Mouse (Mus musculus) hindbrain, embryonic 16.5 days (tissue): ENCODE data around the gene Ica1. TPM values are rescaled to one million over a fixed set of nuclear protein-coding genes. Genes with fewer than 3 reads are reported as not detected.
A peak's percentile ranks its signal among the peaks of the same experiment; 100 is the strongest.

ENCODE experiments used
- ATAC-seq: fragments of 200-750 bp; cut with Nextera tagmentation; 2 replicates; pipeline ENCODE4 v1.8.0; 2017; ENCODE audit warnings: moderate TSS enrichment, moderate library complexity
- H3K27ac ChIP-seq: fragments of 300-500 bp; sonication (generic); 2 replicates; pipeline ENCODE4 v1.5.1; 2014; ENCODE audit warnings: low read depth, mild to moderate bottlenecking, control low read depth, low read length, moderate library complexity
- H3K27me3 ChIP-seq: fragments of 300-500 bp; sonication (generic); replicated peaks from 2 replicates; pipeline ENCODE4 v1.6.1; 2014; ENCODE audit warnings: low read length; ENCODE audit not compliant: control insufficient read depth, insufficient read depth
- H3K36me3 ChIP-seq: fragments of 300-500 bp; sonication (generic); 2 replicates; pipeline ENCODE4 v1.6.1; 2014; ENCODE audit warnings: mild to moderate bottlenecking, low read length, moderate library complexity, mixed read lengths; ENCODE audit not compliant: control insufficient read depth, insufficient read depth
- H3K4me1 ChIP-seq: fragments of 300-500 bp; sonication (generic); 2 replicates; pipeline ENCODE4 v1.6.1; 2014; ENCODE audit warnings: low read depth, low read length; ENCODE audit not compliant: control insufficient read depth, insufficient read depth
- H3K4me2 ChIP-seq: fragments of 300-500 bp; sonication (generic); 2 replicates; pipeline ENCODE4 v1.6.1; 2014; ENCODE audit warnings: mild to moderate bottlenecking, low read length, control low read depth, moderate library complexity
- H3K4me3 ChIP-seq: fragments of 300-500 bp; sonication (generic); 2 replicates; pipeline ENCODE4 v1.5.1; 2014; ENCODE audit warnings: mild to moderate bottlenecking, low read length, control low read depth, moderate library complexity
- H3K9ac ChIP-seq: fragments of 300-500 bp; sonication (generic); 2 replicates; pipeline ENCODE4 v1.6.1; 2014; ENCODE audit warnings: low read depth, mild to moderate bottlenecking, control low read depth, low read length, moderate library complexity
- H3K9me3 ChIP-seq: fragments of 300-500 bp; sonication (generic); 2 replicates; pipeline ENCODE4 v1.6.1; 2014; ENCODE audit warnings: mild to moderate bottlenecking, low read length, moderate library complexity; ENCODE audit not compliant: control insufficient read depth
- WGBS: fragments of 180-500 bp; shearing (Covaris S2); extraction: QIAGEN DNeasy Blood & Tissue Kit; methylation state at CpG from one replicate; pipeline ENCODE4 v1.1.7; 2014; 5-methylcytosine and 5-hydroxymethylcytosine counted together
- polyA plus RNA-seq: library from polyadenylated mRNA; unstranded; fragments of >200 nt; fragmentation: Nextera tagmentation; extraction: Ambion mirVana; gene quantifications from 2 replicates; pipeline ENCODE4 v1.2.1, GENCODE M21; 2015

The Ica1 gene
- 75.5 and 81.0 TPM in 2 replicates for polyA plus RNA-seq

DNA sequence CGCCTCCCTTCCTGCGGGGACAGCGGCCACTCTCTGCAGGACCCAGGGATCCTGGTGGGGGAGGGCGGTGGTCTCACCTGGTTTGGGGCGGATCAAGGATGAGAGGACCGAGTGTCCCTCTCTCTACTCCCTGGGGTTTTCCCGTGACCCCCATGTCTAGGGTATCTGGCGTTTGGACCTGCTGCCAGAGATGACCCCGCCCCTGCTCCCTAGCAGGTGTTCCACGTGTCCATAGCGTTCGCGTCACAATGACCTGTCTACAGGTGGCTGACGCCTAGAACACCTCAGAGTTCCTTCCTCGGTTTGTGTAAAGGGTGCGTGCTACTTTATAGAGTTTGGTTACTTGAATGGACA lies at the start of gene Ica1:
Ica1 (minus strand) TSS at position 193 of the 354 bp plus-strand sequence.
- peak within 1 kb of the TSS; percentile 80 for H3K4me2 ChIP-seq
- no peaks in the 10 kb centered on the region for H3K9me3 ChIP-seq
- H3K4me1 ChIP-seq = no peaks in the 10 kb centered on the region
- peak within 1 kb of the TSS; percentile 91 for H3K27ac ChIP-seq
- peak within 1 kb of the TSS; percentile 88 for H3K4me3 ChIP-seq
- peak; percentile 65 for ATAC-seq
- H3K27me3 ChIP-seq = no peaks in the 10 kb centered on the region
- H3K9ac ChIP-seq = peak within 1 kb of the TSS; percentile 92
- no peaks in the 10 kb centered on the region for H3K36me3 ChIP-seq
- under 1% methylated on average over 16 of the region's 16 CpGs for WGBS

DNA sequence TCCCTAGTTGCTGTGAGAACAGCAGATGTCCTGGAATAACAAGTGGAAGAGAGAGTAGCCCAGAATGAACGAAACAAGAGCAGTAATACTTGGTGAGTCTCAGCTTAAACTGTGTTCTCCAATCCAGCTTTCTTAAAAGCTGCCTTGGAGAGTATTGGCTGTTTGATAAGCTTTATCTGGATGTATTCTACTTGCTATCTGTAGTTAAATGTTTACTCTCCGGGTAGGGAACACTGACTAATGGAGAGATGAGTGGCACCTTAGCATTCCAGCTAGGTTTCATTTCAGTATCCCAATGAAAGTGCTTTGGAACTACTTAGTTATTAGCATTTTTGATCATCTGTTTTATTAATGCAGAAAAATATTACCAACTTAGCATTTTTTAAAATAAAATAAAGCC lies 41.6 kb upstream of the Ica1 start:
- no peak overlapping the region for H3K27ac ChIP-seq
- H3K4me1 ChIP-seq = no peaks in the 10 kb centered on the region
- H3K9ac ChIP-seq = no peak overlapping the region
- 85% methylated on average over 2 of the region's 2 CpGs for WGBS
- no peaks in the 10 kb centered on the region for H3K36me3 ChIP-seq
- H3K27me3 ChIP-seq = no peaks in the 10 kb centered on the region
- ATAC-seq = no peak
- no peak overlapping the region for H3K4me3 ChIP-seq
- H3K4me2 ChIP-seq = no peak overlapping the region
- no peaks in the 10 kb centered on the region for H3K9me3 ChIP-seq

GRCm38 (mm10) chr6:8814332-8815002 lies 36.2 kb upstream of the Ica1 start:
- 87% methylated on average over 6 of the region's 6 CpGs for WGBS
- Histone ChIP-seq H3K4me3 (no peak overlapping the region), H3K4me2 (no peak overlapping the region), H3K9me3 (no peaks in the 10 kb centered on the region), H3K27ac (no peak overlapping the region), H3K27me3 (no peaks in the 10 kb centered on the region), H3K36me3 (no peaks in the 10 kb centered on the region), H3K9ac (no peak overlapping the region), H3K4me1 (no peaks in the 10 kb centered on the region)
- ATAC-seq = no peak

DNA sequence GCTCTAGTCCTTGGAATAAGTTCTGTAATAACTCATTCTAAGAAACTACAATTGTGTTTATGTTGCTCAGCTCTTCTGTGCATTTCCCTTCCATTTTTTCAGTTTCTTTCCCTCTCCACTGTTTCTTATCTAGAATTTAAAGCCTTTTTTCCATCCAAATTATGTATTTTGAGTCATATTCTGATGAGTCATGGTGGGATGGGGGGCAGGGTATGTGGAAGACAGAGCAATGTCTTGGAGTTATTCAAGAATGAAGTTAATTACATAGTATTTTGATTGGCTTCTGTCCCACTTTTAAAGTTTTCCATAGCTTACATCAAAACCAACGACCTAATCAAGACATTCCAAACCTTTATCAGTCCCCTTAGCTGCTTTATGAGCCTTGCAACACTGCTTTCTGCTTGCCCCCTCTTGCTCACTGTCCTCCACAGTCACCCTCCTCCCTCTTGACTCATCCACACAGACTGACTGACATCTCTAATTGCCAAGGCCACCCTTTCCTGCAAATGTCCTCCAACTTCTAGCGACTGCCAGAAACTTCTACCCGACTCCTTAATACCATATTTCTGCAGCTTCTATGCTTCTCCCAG lies 24.4 kb upstream of the Ica1 start:
- no peak overlapping the region for H3K4me3 ChIP-seq
- H3K36me3 ChIP-seq = no peaks in the 10 kb centered on the region
- ATAC-seq = no peak
- H3K9me3 ChIP-seq = no peaks in the 10 kb centered on the region
- H3K4me2 ChIP-seq = no peak overlapping the region
- 68% methylated on average over 3 of the region's 3 CpGs for WGBS
- H3K27ac ChIP-seq = no peak overlapping the region
- H3K9ac ChIP-seq = no peak overlapping the region
- no peaks in the 10 kb centered on the region for H3K27me3 ChIP-seq
- no peaks in the 10 kb centered on the region for H3K4me1 ChIP-seq

DNA sequence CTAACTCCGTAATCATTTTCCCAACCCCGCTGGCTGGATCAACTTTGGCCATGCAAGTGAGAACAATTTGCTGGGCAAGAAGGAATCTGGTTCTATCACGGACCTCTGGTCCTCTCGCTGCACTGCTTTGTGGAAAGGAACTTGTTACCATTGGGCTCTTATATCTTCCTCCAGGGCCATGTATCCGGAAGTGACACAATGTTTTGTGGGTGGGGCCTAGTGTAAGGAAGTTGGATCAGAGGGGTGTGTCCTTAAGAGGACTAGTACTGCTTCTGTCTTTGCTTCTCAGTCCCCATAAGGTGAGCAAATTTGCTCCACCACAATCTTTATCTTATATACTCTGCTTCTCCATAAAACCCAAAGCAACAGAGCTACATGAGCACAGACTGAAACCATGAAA lies 14.1 kb upstream of the Ica1 start:
- H3K27ac ChIP-seq = no peak overlapping the region
- H3K36me3 ChIP-seq = no peaks in the 10 kb centered on the region
- no peak overlapping the region for H3K9ac ChIP-seq
- no peaks in the 10 kb centered on the region for H3K27me3 ChIP-seq
- H3K4me2 ChIP-seq = no peak overlapping the region
- ATAC-seq = no peak
- no peaks in the 10 kb centered on the region for H3K9me3 ChIP-seq
- 96% methylated on average over 5 of the region's 5 CpGs for WGBS
- H3K4me1 ChIP-seq = no peaks in the 10 kb centered on the region
- H3K4me3 ChIP-seq = no peak overlapping the region

GRCm38 (mm10) chr6:8791781-8792180 lies 13.5 kb upstream of the Ica1 start:
- H3K36me3 ChIP-seq = no peaks in the 10 kb centered on the region
- 65% methylated on average over 3 of the region's 3 CpGs for WGBS
- no peaks in the 10 kb centered on the region for H3K27me3 ChIP-seq
- H3K9ac ChIP-seq = no peak overlapping the region
- H3K4me2 ChIP-seq = no peak overlapping the region
- no peak for ATAC-seq
- no peaks in the 10 kb centered on the region for H3K9me3 ChIP-seq
- no peak overlapping the region for H3K4me3 ChIP-seq
- H3K4me1 ChIP-seq = no peaks in the 10 kb centered on the region
- H3K27ac ChIP-seq = no peak overlapping the region

- Histone ChIP-seq H3K9me3 (no peaks in the 10 kb centered on the region), H3K27ac (no peak overlapping the region), H3K27me3 (no peaks in the 10 kb centered on the region)
Measured at GRCm38 (mm10) chr6:8780618-8781017, 2.3 kb upstream of the Ica1 start.

DNA sequence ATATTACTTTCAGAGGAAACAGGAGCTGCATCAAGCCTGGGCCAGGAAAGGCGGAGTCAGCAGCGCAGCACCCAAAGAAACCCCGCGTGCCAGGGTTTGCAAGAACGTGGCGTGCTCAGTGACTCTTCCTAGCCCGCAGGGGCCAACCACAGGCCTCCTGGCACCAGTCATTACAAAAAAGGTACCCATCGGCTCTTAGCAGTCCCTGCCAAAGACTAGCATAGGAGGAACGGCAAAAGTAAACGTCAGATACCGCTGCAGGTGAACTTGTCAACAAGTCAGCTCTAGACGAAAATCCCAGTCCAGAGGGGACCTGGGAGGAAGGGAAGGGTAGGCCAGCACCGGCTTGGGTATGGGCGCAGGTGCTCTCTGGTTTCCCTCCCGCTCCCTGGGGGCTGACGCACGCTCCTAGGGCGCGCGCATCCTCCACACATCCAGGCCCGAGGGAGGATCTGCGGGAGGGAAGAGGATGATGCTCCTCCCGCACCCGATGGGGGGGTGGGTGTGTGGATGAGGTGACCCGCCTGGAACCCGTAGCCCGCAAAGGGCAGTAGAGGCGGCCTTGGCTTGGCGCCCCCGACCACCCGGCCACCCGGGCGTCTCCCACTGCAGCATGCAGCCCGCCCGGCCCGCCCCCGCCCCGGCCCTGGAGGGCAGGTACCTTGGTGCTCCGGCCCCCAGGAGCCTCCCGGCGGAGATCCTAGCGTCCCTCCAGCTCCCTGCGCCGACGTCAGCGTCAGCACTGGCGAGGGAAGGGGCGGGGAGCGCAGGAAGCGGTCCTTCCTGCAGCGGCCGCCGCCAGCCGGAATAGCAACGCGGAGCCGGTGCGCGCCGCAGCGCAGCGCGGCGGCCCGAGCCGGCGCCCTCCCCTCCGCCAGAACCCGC lies 635 bp downstream of the Ica1 start:
- Histone ChIP-seq H3K27ac (peak overlapping the region; percentile 91), H3K9ac (peak overlapping the region; percentile 92), H3K9me3 (no peaks in the 10 kb centered on the region), H3K27me3 (no peaks in the 10 kb centered on the region), H3K36me3 (no peaks in the 10 kb centered on the region), H3K4me2 (peak overlapping the region; percentile 80), H3K4me1 (no peaks in the 10 kb centered on the region), H3K4me3 (peak overlapping the region; percentile 88)
- peak; percentile 94 for ATAC-seq
- WGBS = under 1% methylated on average over 51 of the region's 69 CpGs

More at GRCm38 (mm10) chr6:8780618-8781017, 2.3 kb upstream of the Ica1 start:
- ATAC-seq = no peak
- Histone ChIP-seq H3K36me3 (no peaks in the 10 kb centered on the region), H3K4me3 (no peak overlapping the region), H3K4me1 (no peaks in the 10 kb centered on the region), H3K9ac (no peak overlapping the region), H3K4me2 (no peak overlapping the region)

DNA sequence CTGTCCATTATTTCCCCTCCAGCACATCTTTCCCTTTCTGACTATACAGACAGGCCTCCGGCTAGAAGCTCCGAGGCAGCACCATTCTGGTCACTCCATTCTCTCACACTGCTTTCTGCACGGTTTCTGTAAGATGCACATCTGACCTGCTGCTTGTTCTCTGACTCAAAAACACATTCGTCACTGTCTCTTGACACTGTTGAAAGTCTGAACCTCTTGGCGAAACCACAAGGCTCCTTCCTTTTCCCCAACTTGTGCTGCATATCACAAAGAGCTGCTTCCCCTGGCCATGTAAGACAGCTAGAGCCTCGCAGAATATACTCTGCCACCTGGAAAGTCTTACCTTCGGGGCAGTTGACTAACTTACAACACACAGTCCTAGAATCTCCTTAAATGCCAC lies 6.7 kb downstream of the Ica1 start:
- 78% methylated on average over 7 of the region's 7 CpGs for WGBS
- Histone ChIP-seq H3K4me3 (no peak overlapping the region), H3K9me3 (no peaks in the 10 kb centered on the region), H3K4me1 (peaks cover 4% of the 10 kb centered on the region; the same call in 1 of the 2 replicates), H3K27me3 (no peaks in the 10 kb centered on the region), H3K9ac (no peak overlapping the region; the same call in 1 of the 2 replicates), H3K27ac (no peak overlapping the region), H3K36me3 (no peaks in the 10 kb centered on the region), H3K4me2 (no peak overlapping the region)
- no peak for ATAC-seq
